Mouse (Mus musculus) R1 (cell line): ENCODE data around the gene Psg26.
"Not testable (repeated sequence)": the region's sequence is repeated elsewhere in the genome, so short reads cannot be mapped to it uniquely, and the experiment has no call there.

Experiments used
- DNase-seq: peaks from one replicate; pipeline ENCODE4 v3.0.0-alpha.2; 2018; ENCODE audit warnings: low read depth, low spot score

Psg26 gene

GRCm38 (mm10) chr7:18484077-18484476 lies at the start of gene Psg26:
Gene Psg26, minus strand, starts transcription at chr7:18484177.
- no peak for DNase-seq

- no peak for DNase-seq
Measured at GRCm38 (mm10) chr7:18533420-18533819, 49.4 kb upstream of the Psg26 start.

- no peak for DNase-seq
Measured at GRCm38 (mm10) chr7:18532169-18532568, 48.2 kb upstream of the Psg26 start, which contains the start of gene Psg25. Gene Psg25, minus strand, starts transcription at chr7:18532269.

GRCm38 (mm10) chr7:18524668-18525067 lies 40.7 kb upstream of the Psg26 start:
- no peak for DNase-seq

GRCm38 (mm10) chr7:18512848-18513247 lies 28.9 kb upstream of the Psg26 start:
- DNase-seq: not testable (repeated sequence)

GRCm38 (mm10) chr7:18512417-18512816 lies 28.4 kb upstream of the Psg26 start:
- DNase-seq: not testable (repeated sequence)

- DNase-seq: no peak
Measured at GRCm38 (mm10) chr7:18511479-18511878, 27.5 kb upstream of the Psg26 start.

- DNase-seq: not testable (repeated sequence)
Measured at GRCm38 (mm10) chr7:18431941-18432340, 52.0 kb downstream of the Psg26 start, which contains the start of gene Psg28. Gene Psg28, minus strand, starts transcription at chr7:18432041.
